Mouse (Mus musculus) liver, embryonic 15.5 days (tissue): ENCODE measurements around the gene Blvrb. TPM values are rescaled to one million over a fixed set of nuclear protein-coding genes. Genes with fewer than 3 reads are reported as not detected.
A peak's percentile ranks its signal among the peaks of the same experiment; 100 is the strongest.

ENCODE experiments used
- ATAC-seq: fragments of 200-750 bp; cut with Nextera tagmentation; 2 replicates; pipeline ENCODE4 v1.8.0; 2017; ENCODE audit warnings: moderate number of reproducible peaks, mild to moderate bottlenecking, moderate library complexity; ENCODE audit not compliant: insufficient read depth
- H3K27ac ChIP-seq: fragments of 300-500 bp; sonication (generic); replicated peaks from 2 replicates; pipeline ENCODE4 v1.5.1; 2015; ENCODE audit warnings: mild to moderate bottlenecking, inconsistent platforms
- H3K27me3 ChIP-seq: fragments of 300-500 bp; sonication (generic); 2 replicates; pipeline ENCODE4 v1.6.1; 2015; ENCODE audit warnings: mild to moderate bottlenecking, inconsistent platforms
- H3K36me3 ChIP-seq: fragments of 300-500 bp; sonication (generic); replicated peaks from 2 replicates; pipeline ENCODE4 v1.6.1; 2015; ENCODE audit warnings: moderate library complexity, mild to moderate bottlenecking, inconsistent platforms
- H3K4me1 ChIP-seq: fragments of 300-500 bp; sonication (generic); replicated peaks from 2 replicates; pipeline ENCODE4 v1.6.1; 2015; ENCODE audit warnings: inconsistent platforms
- H3K4me2 ChIP-seq: fragments of 300-500 bp; sonication (generic); 2 replicates; pipeline ENCODE4 v1.6.1; 2015; ENCODE audit warnings: moderate library complexity, mild to moderate bottlenecking, inconsistent platforms
- H3K4me3 ChIP-seq: fragments of 300-500 bp; sonication (generic); replicated peaks from 2 replicates; pipeline ENCODE4 v1.5.1; 2015; ENCODE audit warnings: mild to moderate bottlenecking, inconsistent platforms
- H3K9ac ChIP-seq: fragments of 300-500 bp; sonication (generic); 2 replicates; pipeline ENCODE4 v1.6.1; 2015; ENCODE audit warnings: moderate library complexity, mild to moderate bottlenecking, inconsistent platforms
- H3K9me3 ChIP-seq: fragments of 300-500 bp; sonication (generic); replicated peaks from 2 replicates; pipeline ENCODE4 v1.6.1; 2016; ENCODE audit warnings: inconsistent platforms
- WGBS: fragments of 180-500 bp; shearing (Covaris S2); methylation state at CpG from one replicate; pipeline ENCODE4 v1.1.7; 2015; ENCODE audit warnings: mixed read lengths; ENCODE audit not compliant: insufficient replicate concordance; 5-methylcytosine and 5-hydroxymethylcytosine counted together
- polyA plus RNA-seq: library from polyadenylated mRNA; unstranded; fragments of >200 nt; fragmentation: Nextera tagmentation; extraction: Ambion mirVana; gene quantifications from 2 replicates; pipeline ENCODE4 v1.2.1, GENCODE M21; 2015

Blvrb gene
- polyA plus RNA-seq, 1 experiment from 2014 or later: 920 TPM

DNA sequence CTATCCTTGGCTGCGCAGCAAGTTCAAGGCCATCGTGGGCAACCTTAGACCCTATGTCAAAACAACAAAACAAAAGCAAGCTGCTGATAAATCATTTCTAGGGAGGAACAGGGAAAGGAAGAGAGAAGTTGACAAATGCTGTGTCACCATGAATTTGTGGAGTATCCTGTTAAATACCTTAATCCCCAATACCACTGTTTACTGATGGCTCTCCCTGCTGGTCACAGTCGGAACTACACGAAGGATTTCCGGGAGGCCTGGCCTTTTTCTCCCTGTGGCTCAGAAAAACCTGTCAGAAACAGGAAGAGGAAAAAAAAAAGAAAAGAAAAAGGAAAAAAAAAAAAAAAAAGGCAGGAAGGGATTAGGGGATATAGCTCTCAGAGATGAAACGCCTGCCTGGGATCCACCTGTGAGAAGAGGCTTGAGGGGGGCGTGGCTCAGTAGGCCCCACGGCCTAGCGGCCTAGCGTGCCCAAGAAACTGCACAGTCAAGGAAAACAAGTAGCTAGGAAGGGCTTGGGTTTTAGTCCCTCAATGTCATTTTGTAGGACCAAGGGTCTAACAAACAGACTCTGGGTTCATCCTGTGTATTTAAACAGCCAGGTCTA, 1.6 kb downstream of the Blvrb start:
- Histone ChIP-seq H3K27ac (peak overlapping the region; percentile 97), H3K36me3 (peaks cover 44% of the 10 kb centered on the region), H3K4me1 (peaks cover 72% of the 10 kb centered on the region), H3K9me3 (no peaks in the 10 kb centered on the region), H3K27me3 (peaks cover 31% of the 10 kb centered on the region), H3K9ac (peak overlapping the region; percentile 93), H3K4me3 (peak overlapping the region; percentile 80), H3K4me2 (peak overlapping the region; percentile 77)
- ATAC-seq: peak; percentile 24; the same call in 1 of the 2 replicates
- 23% methylated on average over 10 of the region's 10 CpGs for WGBS

DNA sequence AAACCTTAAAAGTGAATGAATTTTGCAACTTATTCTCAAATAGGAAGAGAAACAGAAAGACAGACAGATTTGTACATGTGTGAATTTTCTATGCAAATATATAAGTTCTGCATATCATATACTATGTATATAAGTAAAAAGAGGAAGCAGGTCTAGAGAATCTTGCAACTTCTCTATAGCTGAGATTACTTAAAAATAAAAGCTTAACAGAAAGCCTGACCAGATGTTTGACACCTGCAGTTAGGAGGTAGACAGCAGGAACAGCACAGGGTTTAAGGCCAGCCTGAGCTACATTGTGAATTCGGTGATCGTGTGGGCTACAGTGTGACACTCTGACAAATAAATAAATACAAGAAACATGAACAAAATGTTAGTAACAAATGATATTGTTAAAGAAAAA, 3.6 kb downstream of the Blvrb start:
- peaks cover 64% of the 10 kb centered on the region for H3K36me3 ChIP-seq
- 75% methylated on average over 2 of the region's 2 CpGs for WGBS
- peaks cover 11% of the 10 kb centered on the region for H3K27me3 ChIP-seq
- H3K9ac ChIP-seq: peak overlapping the region; percentile 12; the same call in 1 of the 2 replicates
- peak overlapping the region; percentile 80 for H3K4me3 ChIP-seq
- H3K4me2 ChIP-seq: peak overlapping the region; percentile 77
- ATAC-seq: no peak
- H3K4me1 ChIP-seq: peaks cover 84% of the 10 kb centered on the region
- peak overlapping the region; percentile 97 for H3K27ac ChIP-seq
- H3K9me3 ChIP-seq: no peaks in the 10 kb centered on the region

DNA sequence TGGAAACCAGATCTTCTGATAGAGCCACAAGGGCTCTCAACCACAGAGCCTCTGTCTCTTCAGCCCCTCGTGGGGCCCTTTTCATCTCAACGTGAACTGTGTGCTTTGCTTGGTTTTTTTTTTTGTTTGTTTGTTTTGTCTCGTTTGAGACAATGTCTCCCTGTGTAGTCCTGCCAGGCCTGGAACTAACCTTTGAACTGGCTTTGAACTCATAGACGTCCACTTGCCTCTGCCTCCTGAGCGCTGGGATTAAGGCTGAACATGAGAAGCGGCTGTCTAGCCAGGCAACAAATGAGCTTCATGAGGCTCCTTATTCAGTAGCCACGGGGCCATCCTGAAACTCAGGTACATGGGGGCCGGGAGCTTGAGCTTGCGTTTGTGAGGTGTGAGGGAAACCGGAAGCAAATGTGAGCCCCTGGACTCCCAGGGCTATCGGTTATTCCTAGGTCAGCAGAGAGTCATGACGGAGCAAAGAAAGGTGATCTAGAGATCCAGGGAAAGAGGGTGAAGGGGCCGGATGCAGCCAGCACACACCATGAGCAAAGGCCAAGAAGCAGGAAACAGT, 4.5 kb downstream of the Blvrb start:
- Histone ChIP-seq H3K4me1 (peaks cover 82% of the 10 kb centered on the region), H3K4me3 (peak overlapping the region; percentile 80), H3K9ac (peak overlapping the region; percentile 41), H3K27ac (peak overlapping the region; percentile 86), H3K9me3 (no peaks in the 10 kb centered on the region), H3K36me3 (peaks cover 74% of the 10 kb centered on the region), H3K27me3 (peaks cover 2% of the 10 kb centered on the region), H3K4me2 (peak overlapping the region; percentile 77)
- 62% methylated on average over 13 of the region's 13 CpGs for WGBS
- ATAC-seq: no peak

DNA sequence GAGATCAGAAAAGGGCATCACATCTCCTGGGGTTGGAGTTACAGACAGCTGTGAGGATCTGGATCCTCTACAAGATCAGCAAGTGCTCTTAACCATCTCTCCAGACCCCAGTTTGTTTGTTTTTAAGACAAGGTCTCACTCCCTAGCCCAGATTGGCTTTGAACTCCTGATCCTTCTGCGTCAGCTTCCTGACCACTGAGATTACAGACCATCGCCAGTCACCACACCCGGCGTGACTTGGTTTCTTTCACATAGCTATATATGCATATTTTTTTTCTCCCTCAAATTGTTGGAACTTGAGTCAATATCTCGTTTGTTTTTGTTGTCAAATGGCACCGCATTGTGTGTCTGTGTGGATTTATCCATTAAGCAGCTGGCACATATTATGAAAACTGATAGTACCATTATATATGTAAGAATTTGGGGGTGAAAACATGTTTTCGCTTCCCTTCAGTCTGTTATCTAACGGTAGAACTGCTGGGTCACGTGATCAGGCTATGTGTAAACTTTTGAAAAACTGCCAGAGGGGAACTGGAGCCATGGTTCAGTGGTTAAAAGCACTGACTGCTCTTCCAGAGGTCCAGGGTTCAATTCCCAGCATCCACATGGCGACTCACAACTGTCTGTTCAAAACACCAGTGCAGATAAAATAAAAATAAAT, 6.8 kb downstream of the Blvrb start:
- WGBS: 21% methylated on average over 10 of the region's 10 CpGs
- Histone ChIP-seq H3K36me3 (peaks cover 96% of the 10 kb centered on the region), H3K4me3 (peak overlapping the region; percentile 35), H3K4me1 (peaks cover 96% of the 10 kb centered on the region), H3K27ac (peak overlapping the region; percentile 86), H3K4me2 (peak overlapping the region; percentile 77), H3K27me3 (no peaks in the 10 kb centered on the region), H3K9ac (0 out of 2 replicates have a peak overlapping the region, but pooled peaks have one; percentile 16), H3K9me3 (no peaks in the 10 kb centered on the region)
- ATAC-seq: peak; percentile 62

DNA sequence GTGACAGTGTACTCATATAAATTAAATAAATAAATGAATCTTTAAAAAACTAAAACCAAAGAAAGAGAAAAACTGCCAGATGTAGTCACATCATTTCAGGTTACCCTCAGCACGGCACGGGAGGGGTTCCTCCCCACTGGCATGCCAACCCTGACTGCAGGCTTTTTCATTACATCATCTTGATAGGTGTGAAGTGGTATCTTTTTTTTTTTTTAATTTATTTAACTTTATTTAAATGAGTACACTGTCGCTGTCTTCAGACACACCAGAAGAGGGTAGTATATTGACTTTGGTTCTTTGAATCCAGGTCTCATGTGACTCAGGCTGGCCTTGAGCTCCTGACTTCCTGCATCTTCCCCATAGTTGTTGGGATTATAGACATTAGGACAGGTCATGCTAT, 7.5 kb downstream of the Blvrb start:
- Histone ChIP-seq H3K9ac (no peak overlapping the region), H3K36me3 (peaks cover 96% of the 10 kb centered on the region), H3K4me2 (no peak overlapping the region; the same call in 1 of the 2 replicates), H3K27ac (peak overlapping the region; percentile 86), H3K4me1 (peaks cover 96% of the 10 kb centered on the region), H3K27me3 (no peaks in the 10 kb centered on the region), H3K4me3 (0 out of 2 replicates have a peak overlapping the region, but pooled peaks have one; percentile 35), H3K9me3 (no peaks in the 10 kb centered on the region)
- WGBS: 75% methylated on average over 3 of the region's 3 CpGs
- ATAC-seq: no peak

DNA sequence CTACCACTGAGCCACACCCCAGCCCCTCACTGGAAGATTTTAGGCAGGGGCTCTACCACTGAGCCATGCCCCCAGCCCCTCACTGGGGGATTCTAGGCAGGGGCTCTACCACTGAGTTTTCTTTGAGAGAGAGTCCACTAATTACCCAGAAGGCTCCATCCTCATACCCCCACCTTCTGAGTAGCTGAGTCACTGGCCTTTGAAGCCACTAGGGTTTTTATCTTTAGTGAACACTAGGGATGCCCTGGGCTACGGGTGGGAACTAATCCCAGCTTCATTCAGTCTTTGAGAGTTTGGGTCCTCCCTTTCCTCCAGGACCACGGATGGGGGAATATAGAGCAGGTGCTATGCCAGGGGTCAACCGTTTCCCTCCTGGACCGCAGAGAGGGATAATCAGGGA, 10.8 kb downstream of the Blvrb start:
- Histone ChIP-seq H3K4me3 (no peak overlapping the region), H3K27me3 (no peaks in the 10 kb centered on the region), H3K36me3 (peaks cover 100% of the 10 kb centered on the region), H3K4me1 (peaks cover 69% of the 10 kb centered on the region), H3K9me3 (no peaks in the 10 kb centered on the region), H3K4me2 (peak overlapping the region; percentile 25), H3K27ac (peak overlapping the region; percentile 80), H3K9ac (peak overlapping the region; percentile 12; the same call in 1 of the 2 replicates)
- WGBS: 52% methylated on average over 4 of the region's 4 CpGs
- peak; percentile 41 for ATAC-seq

DNA sequence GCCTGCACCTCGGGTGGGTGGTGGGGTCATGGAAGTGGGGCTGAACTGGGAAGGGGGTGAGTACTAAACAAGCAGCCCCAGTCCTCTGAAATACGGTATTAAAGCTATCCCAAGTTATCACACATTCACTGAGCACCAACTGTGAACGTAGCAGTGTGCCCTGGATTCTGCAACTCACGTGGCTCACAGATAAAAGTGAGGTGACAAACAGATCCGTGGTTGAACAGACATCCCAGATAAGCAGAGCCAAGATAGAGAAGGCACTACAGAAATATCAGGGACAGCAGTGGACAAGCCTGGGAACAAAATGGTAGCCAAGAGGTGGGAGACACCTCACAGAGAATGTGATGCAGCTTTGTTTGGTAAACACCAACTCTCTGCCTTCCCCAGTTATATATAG, 11.9 kb downstream of the Blvrb start:
- no peak overlapping the region for H3K4me3 ChIP-seq
- no peaks in the 10 kb centered on the region for H3K27me3 ChIP-seq
- ATAC-seq: peak; percentile 30
- peak overlapping the region; percentile 25; the same call in 1 of the 2 replicates for H3K4me2 ChIP-seq
- peak overlapping the region; percentile 80 for H3K27ac ChIP-seq
- H3K4me1 ChIP-seq: peaks cover 59% of the 10 kb centered on the region
- 28% methylated on average over 5 of the region's 5 CpGs for WGBS
- no peaks in the 10 kb centered on the region for H3K9me3 ChIP-seq
- H3K36me3 ChIP-seq: peaks cover 100% of the 10 kb centered on the region
- no peak overlapping the region for H3K9ac ChIP-seq

DNA sequence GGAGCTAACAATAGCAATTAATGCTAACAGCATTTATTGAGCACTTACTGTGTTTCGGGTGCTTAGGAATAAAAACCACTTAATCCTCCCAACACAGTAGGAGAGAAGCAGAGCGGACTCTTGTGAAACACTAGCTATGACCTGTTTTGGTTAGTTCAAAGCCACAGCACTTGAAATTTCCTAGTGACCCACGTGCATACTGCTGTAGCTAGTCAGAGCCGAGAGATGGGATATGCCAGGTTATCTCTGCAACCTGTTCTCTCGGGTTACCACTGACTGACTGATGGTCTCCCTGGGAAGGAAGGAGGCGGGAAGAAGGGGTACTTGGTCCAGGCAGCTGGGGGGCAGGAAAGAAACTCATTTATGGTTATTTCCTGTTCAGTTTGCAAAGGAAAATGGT, 12.7 kb downstream of the Blvrb start:
- WGBS: 60% methylated on average over 6 of the region's 6 CpGs
- peaks cover 100% of the 10 kb centered on the region for H3K36me3 ChIP-seq
- H3K9ac ChIP-seq: no peak overlapping the region
- H3K4me2 ChIP-seq: no peak overlapping the region
- H3K27me3 ChIP-seq: no peaks in the 10 kb centered on the region
- no peak overlapping the region for H3K4me3 ChIP-seq
- no peaks in the 10 kb centered on the region for H3K9me3 ChIP-seq
- peak overlapping the region; percentile 80; the same call in 1 of the 2 replicates for H3K27ac ChIP-seq
- H3K4me1 ChIP-seq: peaks cover 50% of the 10 kb centered on the region
- ATAC-seq: no peak

DNA sequence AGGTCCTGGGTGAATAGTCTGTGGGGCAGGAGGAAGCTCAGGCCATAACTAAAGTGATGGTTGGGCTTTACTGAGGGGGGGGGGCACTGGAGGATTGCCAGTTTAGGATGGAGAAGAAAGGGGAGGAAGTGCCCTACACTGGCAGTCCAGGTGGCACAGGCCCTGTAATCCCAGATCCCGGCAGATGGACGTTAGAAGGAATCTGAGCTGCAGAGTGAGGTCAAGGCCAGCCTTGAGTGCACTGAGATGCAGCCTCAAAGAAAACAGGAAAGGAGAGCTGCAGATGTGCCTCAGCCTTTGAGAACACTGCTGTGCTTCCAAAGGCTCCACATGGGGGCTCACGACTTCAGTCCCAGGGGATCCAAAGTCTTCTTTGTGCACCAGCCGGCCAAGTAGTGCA, 19.9 kb downstream of the Blvrb start:
- Histone ChIP-seq H3K9me3 (no peaks in the 10 kb centered on the region), H3K4me3 (no peak overlapping the region), H3K27ac (peak overlapping the region; percentile 49), H3K27me3 (no peaks in the 10 kb centered on the region), H3K9ac (no peak overlapping the region), H3K36me3 (peaks cover 55% of the 10 kb centered on the region), H3K4me1 (peaks cover 12% of the 10 kb centered on the region), H3K4me2 (no peak overlapping the region)
- WGBS: 58% methylated on average over 4 of the region's 4 CpGs
- ATAC-seq: no peak

DNA sequence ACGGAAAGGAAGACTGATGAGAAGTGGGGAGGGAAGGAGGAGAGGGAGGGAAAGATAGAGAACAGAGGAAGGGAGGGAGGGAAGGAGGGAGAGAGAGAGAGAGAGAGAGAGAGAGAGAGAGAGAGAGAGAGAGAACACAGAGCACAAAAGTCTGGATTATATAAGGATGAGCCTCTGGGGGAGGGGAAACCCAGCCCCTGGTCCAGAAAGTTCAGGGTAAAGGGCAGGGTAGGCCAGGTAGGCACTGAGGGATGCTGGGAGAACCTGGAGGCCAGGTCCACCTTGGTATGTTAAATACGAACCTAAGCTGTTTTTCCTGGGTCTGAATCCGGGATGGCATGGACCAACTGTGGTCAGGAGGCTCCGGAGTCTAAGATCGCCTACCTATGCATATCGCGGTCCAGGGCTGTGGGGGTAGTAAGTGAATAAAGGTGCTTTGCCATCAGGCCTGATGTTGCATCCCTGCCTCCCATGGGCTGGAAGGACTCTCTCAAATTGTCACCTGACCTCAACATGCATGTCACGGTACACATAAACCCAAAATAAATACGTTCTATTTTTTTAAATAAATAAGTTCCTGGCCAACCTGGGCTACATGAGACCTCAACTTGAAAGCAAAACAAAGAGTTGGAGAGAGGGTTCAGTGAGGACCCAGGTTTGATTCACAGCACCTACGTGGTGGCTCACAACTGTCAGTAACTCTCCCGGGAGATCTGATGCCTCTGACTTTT, 23.8 kb downstream of the Blvrb start:
- Histone ChIP-seq H3K9me3 (no peaks in the 10 kb centered on the region), H3K9ac (no peak overlapping the region), H3K27ac (peak overlapping the region; percentile 98), H3K36me3 (peaks cover 28% of the 10 kb centered on the region), H3K4me3 (no peak overlapping the region), H3K27me3 (no peaks in the 10 kb centered on the region), H3K4me2 (peak overlapping the region; percentile 76; the same call in 1 of the 2 replicates), H3K4me1 (peaks cover 29% of the 10 kb centered on the region)
- 84% methylated on average over 11 of the region's 11 CpGs for WGBS
- no peak for ATAC-seq

DNA sequence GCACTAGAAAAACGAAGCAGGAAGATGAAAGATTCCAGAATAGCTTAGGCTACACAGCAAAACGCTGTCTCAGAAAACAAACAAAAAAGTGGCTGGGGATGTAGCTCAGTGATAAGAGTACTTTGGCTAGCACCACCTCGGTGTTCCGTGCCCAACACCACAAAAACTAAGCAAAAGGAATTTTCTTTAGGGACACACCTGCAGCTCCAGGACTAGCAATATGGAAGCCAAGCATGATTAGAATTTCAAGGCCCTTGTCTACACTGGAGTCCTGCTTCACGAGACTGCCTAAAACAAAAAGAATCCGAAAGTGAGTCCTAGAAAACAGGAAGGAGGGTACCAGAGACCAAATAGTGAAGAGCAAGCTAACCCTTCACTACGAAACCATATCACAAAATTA, 24.8 kb downstream of the Blvrb start:
- H3K9me3 ChIP-seq: no peaks in the 10 kb centered on the region
- peak overlapping the region; percentile 95 for H3K9ac ChIP-seq
- H3K27ac ChIP-seq: peak overlapping the region; percentile 98
- peaks cover 28% of the 10 kb centered on the region for H3K36me3 ChIP-seq
- no peak for ATAC-seq
- no peaks in the 10 kb centered on the region for H3K27me3 ChIP-seq
- H3K4me2 ChIP-seq: peak overlapping the region; percentile 76
- peak overlapping the region; percentile 85 for H3K4me3 ChIP-seq
- 6% methylated on average over 7 of the region's 7 CpGs for WGBS
- peaks cover 37% of the 10 kb centered on the region for H3K4me1 ChIP-seq
